Mouse (Mus musculus) forebrain, embryonic 12.5 days (tissue): ENCODE results near the gene Hes1. TPM values are rescaled to one million over a fixed set of nuclear protein-coding genes. Genes with fewer than 3 reads are reported as not detected.

ENCODE experiments used
- ATAC-seq: fragments of 200-750 bp; cut with Nextera tagmentation; 2 replicates; pipeline ENCODE4 v1.8.0; 2017; ENCODE audit warnings: moderate TSS enrichment; ENCODE audit not compliant: low FRiP score
- H3K27ac ChIP-seq: fragments of 300-500 bp; sonication (generic); 2 replicates; pipeline ENCODE4 v1.5.1; 2016; ENCODE audit warnings: mild to moderate bottlenecking
- H3K27me3 ChIP-seq: fragments of 300-500 bp; sonication (generic); 2 replicates; pipeline ENCODE4 v1.6.1; 2016; ENCODE audit warnings: mild to moderate bottlenecking
- H3K36me3 ChIP-seq: fragments of 300-500 bp; sonication (generic); replicated peaks from 2 replicates; pipeline ENCODE4 v1.6.1; 2016; ENCODE audit warnings: mild to moderate bottlenecking
- H3K4me1 ChIP-seq: fragments of 300-500 bp; sonication (generic); 2 replicates; pipeline ENCODE4 v1.6.1; 2016
- H3K4me2 ChIP-seq: fragments of 300-500 bp; sonication (generic); 2 replicates; pipeline ENCODE4 v1.6.1; 2016; ENCODE audit warnings: mild to moderate bottlenecking, moderate library complexity
- H3K4me3 ChIP-seq: fragments of 300-500 bp; sonication (generic); replicated peaks from 2 replicates; pipeline ENCODE4 v1.5.1; 2016; ENCODE audit warnings: mild to moderate bottlenecking
- H3K9ac ChIP-seq: fragments of 300-500 bp; sonication (generic); 2 replicates; pipeline ENCODE4 v1.6.1; 2016; ENCODE audit warnings: mild to moderate bottlenecking
- H3K9me3 ChIP-seq: fragments of 300-500 bp; sonication (generic); 2 replicates; pipeline ENCODE4 v1.6.1; 2016
- WGBS: fragments of 180-500 bp; shearing (Covaris S2); methylation state at CpG from one replicate; pipeline ENCODE4 v1.1.7; 2016; 5-methylcytosine and 5-hydroxymethylcytosine counted together
- polyA plus RNA-seq: library from polyadenylated mRNA; unstranded; fragments of >200 nt; fragmentation: Nextera tagmentation; extraction: Ambion mirVana; gene quantifications from 2 replicates; pipeline ENCODE4 v1.2.1, GENCODE M21; 2016

Hes1 gene
- 60.2 and 62.6 TPM in 2 replicates for polyA plus RNA-seq

GRCm38 (mm10) chr16:30063984-30064453 is at the start of gene Hes1:
Gene Hes1, plus strand, starts transcription at chr16:30064384.
- H3K4me1 ChIP-seq = peaks cover 76% of the 10 kb centered on the region
- WGBS = 0% methylated on average over 48 of the region's 57 CpGs
- peak within 1 kb of the TSS; percentile 99 for H3K4me2 ChIP-seq
- peaks cover 39% of the 10 kb centered on the region for H3K27me3 ChIP-seq
- peak; percentile 80 for ATAC-seq
- H3K9ac ChIP-seq = peak within 1 kb of the TSS; percentile 77
- H3K4me3 ChIP-seq = peak within 1 kb of the TSS; percentile 70
- H3K9me3 ChIP-seq = no peaks in the 10 kb centered on the region
- H3K27ac ChIP-seq = peak within 1 kb of the TSS; percentile 95
- H3K36me3 ChIP-seq = no peaks in the 10 kb centered on the region

GRCm38 (mm10) chr16:30016064-30016463 is 48.1 kb upstream of the Hes1 start:
- H3K27me3 ChIP-seq = peaks cover 51% of the 10 kb centered on the region
- no peak overlapping the region for H3K27ac ChIP-seq
- no peak overlapping the region for H3K9ac ChIP-seq
- ATAC-seq = no peak
- no peak overlapping the region for H3K4me3 ChIP-seq
- no peaks in the 10 kb centered on the region for H3K36me3 ChIP-seq
- no peaks in the 10 kb centered on the region for H3K9me3 ChIP-seq
- WGBS = 43% methylated on average over 3 of the region's 3 CpGs
- H3K4me1 ChIP-seq = peaks cover 28% of the 10 kb centered on the region
- H3K4me2 ChIP-seq = no peak overlapping the region

- H3K27ac ChIP-seq = no peak overlapping the region
- H3K4me2 ChIP-seq = peak overlapping the region; percentile 31
- H3K9me3 ChIP-seq = no peaks in the 10 kb centered on the region
- peak; percentile 39; the same call in 1 of the 2 replicates for ATAC-seq
- H3K4me3 ChIP-seq = no peak overlapping the region
- peaks cover 64% of the 10 kb centered on the region for H3K27me3 ChIP-seq
- H3K9ac ChIP-seq = peak overlapping the region; percentile 30; the same call in 1 of the 2 replicates
- no peaks in the 10 kb centered on the region for H3K36me3 ChIP-seq
- 15% methylated on average over 13 of the region's 13 CpGs for WGBS
- H3K4me1 ChIP-seq = peaks cover 50% of the 10 kb centered on the region
Observed at GRCm38 (mm10) chr16:30020124-30020523, 44.1 kb upstream of the Hes1 start.

GRCm38 (mm10) chr16:30022352-30022751 is 41.8 kb upstream of the Hes1 start:
- no peaks in the 10 kb centered on the region for H3K9me3 ChIP-seq
- peaks cover 80% of the 10 kb centered on the region for H3K27me3 ChIP-seq
- WGBS = 45% methylated on average over 6 of the region's 6 CpGs
- H3K4me2 ChIP-seq = peak overlapping the region; percentile 26
- H3K36me3 ChIP-seq = no peaks in the 10 kb centered on the region
- peaks cover 38% of the 10 kb centered on the region for H3K4me1 ChIP-seq
- H3K4me3 ChIP-seq = no peak overlapping the region
- peak overlapping the region; percentile 46 for H3K27ac ChIP-seq
- H3K9ac ChIP-seq = no peak overlapping the region
- no peak for ATAC-seq

DNA sequence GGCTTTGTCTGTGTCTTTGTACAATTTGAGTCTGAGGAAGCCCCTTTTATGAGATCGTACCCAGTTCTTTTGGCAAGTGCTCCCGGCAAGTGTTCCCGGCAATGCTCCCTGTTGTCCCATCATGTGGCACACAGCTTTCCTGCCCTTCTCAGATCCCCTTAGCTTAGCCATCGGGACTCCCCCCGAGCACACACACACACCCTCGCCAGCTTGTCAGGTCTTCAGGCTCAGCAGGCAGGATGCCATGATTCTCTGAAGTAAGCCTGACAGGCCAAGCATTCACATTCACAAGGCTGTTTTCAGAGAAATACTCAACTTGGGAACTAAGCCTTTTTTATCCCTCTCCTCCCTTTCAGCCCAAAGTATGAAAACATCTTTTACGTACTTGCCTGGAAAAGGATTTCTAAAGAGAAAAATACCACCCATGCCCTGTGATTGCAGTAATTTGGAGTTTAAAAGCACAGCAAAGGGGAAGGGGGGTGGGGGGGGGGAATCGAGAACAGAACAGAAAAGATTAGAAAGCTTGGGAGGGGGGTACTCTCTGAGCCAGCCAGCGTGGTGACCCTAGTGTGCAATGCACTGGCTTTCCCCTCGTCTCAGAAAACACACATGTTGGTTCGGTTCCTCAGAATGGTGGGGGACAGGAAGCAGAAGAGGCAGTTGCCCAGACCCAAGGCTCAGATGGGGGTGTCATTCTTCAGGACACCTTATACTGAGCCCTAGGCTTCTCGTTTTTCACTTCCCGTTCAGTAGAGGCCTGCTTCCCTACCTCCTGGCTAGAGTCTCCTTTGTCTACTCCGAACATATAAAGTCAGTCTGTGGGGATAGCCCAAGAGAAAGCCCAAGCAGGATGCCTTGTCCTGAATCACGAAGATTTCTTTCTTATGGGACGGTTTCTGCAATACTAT is 41.0 kb upstream of the Hes1 start:
- peak overlapping the region; percentile 46 for H3K27ac ChIP-seq
- H3K27me3 ChIP-seq = peaks cover 74% of the 10 kb centered on the region
- H3K4me2 ChIP-seq = peak overlapping the region; percentile 26
- no peaks in the 10 kb centered on the region for H3K36me3 ChIP-seq
- H3K4me3 ChIP-seq = no peak overlapping the region
- 27% methylated on average over 16 of the region's 16 CpGs for WGBS
- no peaks in the 10 kb centered on the region for H3K9me3 ChIP-seq
- ATAC-seq = peak; percentile 66; the same call in 1 of the 2 replicates
- peaks cover 42% of the 10 kb centered on the region for H3K4me1 ChIP-seq
- no peak overlapping the region for H3K9ac ChIP-seq

DNA sequence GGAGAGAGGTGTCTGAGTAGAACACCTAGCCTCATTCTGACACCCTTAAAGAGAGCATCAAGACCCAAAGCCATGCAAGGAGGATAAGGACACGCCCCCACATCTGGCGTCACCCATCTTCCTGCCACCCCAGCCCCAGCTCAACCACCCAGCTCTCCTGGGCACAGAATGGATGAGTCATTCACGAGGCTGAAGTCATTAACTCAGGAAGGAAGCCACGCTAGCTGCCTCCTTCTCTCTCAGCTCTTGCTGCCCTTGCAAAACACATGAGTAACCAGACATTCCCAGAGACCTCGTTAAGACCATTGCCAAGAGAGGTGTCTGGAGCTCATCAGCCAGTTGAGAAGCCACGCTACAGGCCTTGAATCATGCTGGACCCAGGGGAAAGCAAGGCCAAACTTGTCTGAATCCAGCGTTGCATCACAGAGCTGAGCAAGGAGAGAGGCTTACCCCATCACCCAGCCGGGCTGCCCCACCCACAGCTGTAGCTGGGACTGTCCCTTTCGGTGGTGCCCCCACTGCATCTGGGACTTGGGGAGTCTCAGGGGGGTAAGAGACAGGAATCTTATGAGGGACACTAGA is 39.4 kb upstream of the Hes1 start:
- H3K4me3 ChIP-seq = no peak overlapping the region
- ATAC-seq = no peak
- no peak overlapping the region for H3K4me2 ChIP-seq
- peaks cover 51% of the 10 kb centered on the region for H3K4me1 ChIP-seq
- WGBS = 69% methylated on average over 9 of the region's 9 CpGs
- no peak overlapping the region for H3K27ac ChIP-seq
- H3K9ac ChIP-seq = no peak overlapping the region
- H3K36me3 ChIP-seq = no peaks in the 10 kb centered on the region
- H3K27me3 ChIP-seq = peaks cover 61% of the 10 kb centered on the region
- no peaks in the 10 kb centered on the region for H3K9me3 ChIP-seq

- Histone ChIP-seq H3K36me3 (no peaks in the 10 kb centered on the region), H3K27me3 (peaks cover 42% of the 10 kb centered on the region), H3K4me2 (no peak overlapping the region), H3K9ac (no peak overlapping the region), H3K4me1 (peaks cover 29% of the 10 kb centered on the region), H3K27ac (peak overlapping the region; percentile 70), H3K4me3 (no peak overlapping the region), H3K9me3 (no peaks in the 10 kb centered on the region)
- WGBS = 6% methylated on average over 6 of the region's 6 CpGs
- peak; percentile 28; the same call in 1 of the 2 replicates for ATAC-seq
Observed at GRCm38 (mm10) chr16:30028184-30028583, 36.0 kb upstream of the Hes1 start.

- H3K36me3 ChIP-seq = no peaks in the 10 kb centered on the region
- H3K4me2 ChIP-seq = no peak overlapping the region
- no peak for ATAC-seq
- no peaks in the 10 kb centered on the region for H3K9me3 ChIP-seq
- H3K4me1 ChIP-seq = peaks cover 21% of the 10 kb centered on the region
- H3K9ac ChIP-seq = no peak overlapping the region
- 65% methylated on average over 12 of the region's 12 CpGs for WGBS
- H3K27ac ChIP-seq = no peak overlapping the region
- peaks cover 42% of the 10 kb centered on the region for H3K27me3 ChIP-seq
- H3K4me3 ChIP-seq = no peak overlapping the region
Observed at GRCm38 (mm10) chr16:30029264-30030003, 34.8 kb upstream of the Hes1 start.

GRCm38 (mm10) chr16:30032326-30032904 is 31.8 kb upstream of the Hes1 start:
- no peaks in the 10 kb centered on the region for H3K9me3 ChIP-seq
- H3K9ac ChIP-seq = no peak overlapping the region
- no peak for ATAC-seq
- peaks cover 43% of the 10 kb centered on the region for H3K27me3 ChIP-seq
- H3K4me1 ChIP-seq = peaks cover 23% of the 10 kb centered on the region
- no peak overlapping the region for H3K27ac ChIP-seq
- H3K36me3 ChIP-seq = no peaks in the 10 kb centered on the region
- no peak overlapping the region for H3K4me2 ChIP-seq
- WGBS = 74% methylated on average over 2 of the region's 2 CpGs
- no peak overlapping the region for H3K4me3 ChIP-seq

GRCm38 (mm10) chr16:30033390-30033789 is 30.8 kb upstream of the Hes1 start:
- no peak overlapping the region for H3K27ac ChIP-seq
- no peak overlapping the region for H3K9ac ChIP-seq
- peaks cover 20% of the 10 kb centered on the region for H3K4me1 ChIP-seq
- H3K4me2 ChIP-seq = no peak overlapping the region
- H3K36me3 ChIP-seq = no peaks in the 10 kb centered on the region
- 73% methylated on average over 3 of the region's 3 CpGs for WGBS
- H3K9me3 ChIP-seq = no peaks in the 10 kb centered on the region
- H3K4me3 ChIP-seq = no peak overlapping the region
- ATAC-seq = no peak
- peaks cover 53% of the 10 kb centered on the region for H3K27me3 ChIP-seq

GRCm38 (mm10) chr16:30034001-30034400 is 30.2 kb upstream of the Hes1 start:
- no peak overlapping the region for H3K9ac ChIP-seq
- H3K4me2 ChIP-seq = no peak overlapping the region
- no peak overlapping the region for H3K4me3 ChIP-seq
- peaks cover 22% of the 10 kb centered on the region for H3K4me1 ChIP-seq
- 70% methylated on average over 4 of the region's 4 CpGs for WGBS
- peaks cover 58% of the 10 kb centered on the region for H3K27me3 ChIP-seq
- ATAC-seq = no peak
- no peak overlapping the region for H3K27ac ChIP-seq
- no peaks in the 10 kb centered on the region for H3K36me3 ChIP-seq
- no peaks in the 10 kb centered on the region for H3K9me3 ChIP-seq

DNA sequence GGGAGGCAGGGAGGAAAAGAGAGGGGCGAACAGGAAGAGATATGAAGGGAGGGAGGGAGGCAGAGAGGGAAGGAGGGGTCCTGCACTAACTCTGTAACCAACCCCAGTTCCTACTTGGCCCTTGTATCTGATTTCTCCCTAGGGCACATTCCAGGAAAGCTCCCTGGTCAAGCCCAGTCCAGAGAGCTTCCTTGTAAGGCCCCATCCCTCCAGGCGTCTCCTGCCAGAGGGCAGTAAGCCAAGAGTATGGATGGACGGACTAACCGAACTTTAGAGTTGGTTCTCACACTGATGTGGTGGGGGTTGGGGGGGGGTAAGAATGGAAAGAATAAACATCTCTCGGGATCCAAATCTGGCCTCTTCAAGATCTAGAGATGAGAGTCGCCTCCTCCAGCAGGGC is 29.7 kb upstream of the Hes1 start:
- no peak for ATAC-seq
- H3K27ac ChIP-seq = no peak overlapping the region
- H3K36me3 ChIP-seq = no peaks in the 10 kb centered on the region
- H3K27me3 ChIP-seq = peaks cover 60% of the 10 kb centered on the region
- WGBS = 65% methylated on average over 6 of the region's 6 CpGs
- no peaks in the 10 kb centered on the region for H3K9me3 ChIP-seq
- H3K9ac ChIP-seq = no peak overlapping the region
- H3K4me1 ChIP-seq = peaks cover 24% of the 10 kb centered on the region
- no peak overlapping the region for H3K4me3 ChIP-seq
- no peak overlapping the region for H3K4me2 ChIP-seq
